Mouse (Mus musculus): ENCODE results near the gene Nrarp.

- no peak for TF ChIP-seq POLR2A (IDR thresholded peaks at IDR 0.05; ENCODE audit: insufficient read depth, low read depth, low read length)
- TF ChIP-seq CTCF (IDR thresholded peaks at IDR 0.05; ENCODE audit: insufficient read depth, low read depth, low read length): no peak
Measured at GRCm38 (mm10) chr2:25169778-25170177, 10.8 kb upstream of the Nrarp start.
